Mouse (Mus musculus) CD4-positive, CD25-positive, alpha-beta regulatory T cell, adult 4 months (primary cell): ENCODE measurements around the gene Chtf18. TPM values are rescaled to one million over a fixed set of nuclear protein-coding genes. Genes with fewer than 3 reads are reported as not detected.
"Not testable (repeated sequence)": the region's sequence is repeated elsewhere in the genome, so short reads cannot be mapped to it uniquely, and the experiment has no call there.

Source experiments
- ATAC-seq: one replicate; pipeline ENCODE4 v1.8.0; 2017
- polyA plus RNA-seq, 2 experiments: library from polyadenylated mRNA; unstranded; fragments of 100-300 nt; shearing (Covaris generic); gene quantifications; one replicate each; pipeline ENCODE4 v1.2.1; 2017

Chtf18 gene
- polyA plus RNA-seq, result 1 to 10 TPM; 3.5 to 5.9 TPM

DNA sequence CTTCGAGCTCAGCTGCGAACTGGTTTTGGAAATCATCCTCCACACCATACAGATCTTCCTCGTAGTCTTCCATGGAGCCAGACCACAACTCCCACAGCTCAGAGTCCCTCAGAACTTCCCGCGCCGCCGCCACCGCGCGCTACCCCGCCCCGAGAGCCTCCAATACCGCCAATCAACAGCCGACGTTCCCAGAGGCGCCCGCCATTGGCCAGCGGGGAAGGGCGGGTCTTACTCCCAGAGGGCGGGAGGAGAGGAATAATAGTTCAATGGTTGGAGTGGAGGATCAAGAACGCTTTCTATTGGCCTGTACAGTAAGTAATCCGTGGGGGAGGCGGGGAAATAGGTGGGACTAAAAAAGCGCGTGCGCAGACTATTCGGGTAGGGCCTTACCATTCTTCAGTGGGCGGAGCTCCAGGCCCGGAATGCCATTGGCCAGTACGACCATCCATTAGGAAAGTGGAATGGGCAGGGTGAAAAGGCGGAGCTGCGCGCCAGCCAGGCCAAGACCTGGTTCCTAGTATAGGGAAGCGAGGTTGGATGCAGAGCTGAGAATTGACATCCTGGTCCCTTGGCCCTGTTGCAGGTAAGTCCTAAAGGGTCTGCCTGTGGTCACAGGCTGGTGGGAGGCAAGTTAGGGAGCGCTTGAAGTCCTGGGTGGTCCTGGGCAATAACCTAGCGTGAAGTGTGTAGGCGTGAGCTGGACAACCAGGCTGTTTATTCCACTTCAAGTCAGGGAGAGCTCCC, at the start of gene Chtf18, which contains the start of gene Rpusd1:
Chtf18 (minus strand) TSS at position 155 of the 744 bp plus-strand sequence.
Rpusd1 (plus strand) TSS at position 406 of the 744 bp plus-strand sequence.
- ATAC-seq, result peak; percentile 98

DNA sequence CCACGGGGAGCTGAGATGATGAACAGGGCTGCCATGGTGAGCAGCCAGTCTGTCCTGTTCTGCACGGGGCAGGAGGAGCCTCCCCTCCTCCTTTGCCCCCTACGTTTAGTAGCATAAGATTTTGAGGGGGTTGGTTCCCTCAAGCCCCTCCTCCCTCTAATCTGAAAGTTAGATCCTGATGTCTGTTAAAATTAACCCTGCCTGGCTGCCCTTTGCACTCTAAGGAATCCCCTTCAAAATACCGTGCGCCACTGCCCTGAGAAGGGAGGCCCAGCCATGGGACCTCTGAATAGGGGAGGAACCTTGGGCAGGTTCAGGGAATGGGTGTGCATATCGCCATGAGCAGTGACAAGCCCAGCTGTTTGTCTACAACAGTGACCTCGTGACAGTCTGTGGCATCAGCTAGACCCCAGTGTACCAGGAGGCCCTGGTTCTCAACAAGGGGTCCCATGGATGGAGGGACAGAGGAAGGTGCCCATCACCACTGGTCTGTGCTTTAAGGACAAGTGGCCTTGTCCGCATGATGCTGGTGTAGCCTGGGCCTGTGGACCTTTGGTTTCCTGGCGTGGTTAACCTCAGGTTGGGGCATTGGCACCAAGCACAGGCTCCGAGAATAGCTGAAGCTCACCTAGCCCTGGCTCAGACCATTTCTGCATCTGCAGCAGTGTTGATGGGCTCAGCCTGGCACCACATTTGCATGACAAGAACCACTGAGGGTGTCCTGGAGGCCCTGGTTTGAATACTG, 48.3 kb upstream of the Chtf18 start:
- ATAC-seq, result no peak

DNA sequence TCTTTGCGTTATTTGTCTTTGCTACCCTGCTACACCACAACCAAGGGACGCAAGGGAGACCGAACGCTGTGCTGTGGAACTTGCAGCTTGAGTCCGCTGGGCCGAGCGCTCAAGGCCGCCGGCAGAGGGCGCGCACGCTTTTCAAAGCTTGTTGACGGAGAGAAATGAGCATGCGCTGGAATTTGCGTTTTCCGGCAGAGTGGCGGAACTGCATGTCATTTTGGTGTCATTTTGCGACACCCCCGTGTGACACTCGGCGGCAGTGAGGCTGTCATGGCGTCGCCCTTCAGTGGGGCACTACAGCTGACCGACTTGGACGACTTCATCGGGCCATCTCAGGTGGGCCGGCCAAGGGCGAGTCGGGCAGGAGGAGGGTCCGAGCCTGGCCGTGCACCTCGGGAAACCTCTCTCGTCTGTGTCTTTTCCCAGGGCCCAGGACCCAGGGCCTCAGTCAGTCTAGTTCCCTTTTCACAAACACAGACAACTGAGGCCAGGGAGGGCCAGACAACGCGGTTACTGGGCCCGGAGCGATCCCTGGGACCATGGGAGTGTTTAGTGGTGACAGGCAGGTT, 46.4 kb upstream of the Chtf18 start, which contains the start of gene Narfl:
Narfl (plus strand) TSS at position 228 of the 572 bp plus-strand sequence.
- peak; percentile 93 for ATAC-seq

DNA sequence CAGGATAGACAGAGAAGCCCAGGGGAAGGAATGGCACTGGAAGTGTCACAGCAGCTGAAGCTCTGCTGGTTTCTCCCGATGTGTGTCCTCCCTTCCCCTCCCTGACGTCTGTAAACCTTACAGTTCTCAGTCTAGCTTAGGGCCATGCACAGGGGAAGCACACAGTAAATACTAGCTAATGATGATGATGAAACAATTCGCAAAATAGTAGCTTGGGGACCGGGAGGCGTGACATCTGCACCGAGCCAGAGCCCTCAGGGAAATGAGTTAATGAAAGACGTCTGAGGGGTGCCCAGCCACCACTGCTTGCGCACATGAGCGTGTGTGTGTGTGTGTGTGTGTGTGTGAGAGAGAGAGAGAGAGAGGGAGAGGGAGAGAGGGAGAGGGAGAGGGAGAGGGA, 42.1 kb upstream of the Chtf18 start:
- ATAC-seq, result no peak

DNA sequence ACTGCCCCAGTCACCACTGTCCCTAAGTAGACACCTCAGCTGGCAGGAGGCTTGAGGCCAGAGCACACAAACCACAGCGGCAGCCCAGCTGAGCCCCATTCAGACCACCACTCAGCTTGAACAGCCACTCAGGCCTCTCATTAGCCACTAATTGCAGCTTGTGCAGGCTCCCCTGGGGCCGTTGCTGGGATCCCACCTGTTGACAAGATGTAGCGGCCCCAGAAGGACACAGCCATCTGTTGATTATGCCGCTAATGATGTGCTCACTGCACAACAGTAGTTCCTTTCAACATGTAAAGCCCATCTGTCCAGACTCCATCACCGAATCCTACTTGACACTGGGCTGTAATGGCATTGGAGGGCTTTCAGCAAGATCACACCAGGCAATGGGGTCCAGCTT, 38.7 kb upstream of the Chtf18 start:
- no peak for ATAC-seq

DNA sequence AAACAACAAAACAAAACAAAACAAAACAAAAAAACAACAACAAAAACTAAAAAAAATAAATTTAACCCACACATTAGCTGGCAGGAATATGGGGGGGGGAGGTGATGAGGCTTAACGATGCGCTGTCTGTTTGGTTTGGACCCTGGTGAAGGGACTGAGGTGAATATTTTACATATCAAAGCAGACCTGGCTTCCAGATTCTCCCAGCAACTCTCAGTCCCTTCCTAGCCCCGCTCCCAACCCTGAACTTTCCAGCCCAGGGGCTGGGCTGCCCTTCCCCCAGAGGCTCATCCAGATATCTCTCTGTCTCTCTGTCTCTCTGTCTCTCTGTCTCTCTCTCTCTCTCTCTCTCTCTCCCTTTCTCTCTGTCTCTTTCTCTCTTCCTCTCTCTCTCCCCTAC, 35.4 kb upstream of the Chtf18 start:
- ATAC-seq, result no peak

DNA sequence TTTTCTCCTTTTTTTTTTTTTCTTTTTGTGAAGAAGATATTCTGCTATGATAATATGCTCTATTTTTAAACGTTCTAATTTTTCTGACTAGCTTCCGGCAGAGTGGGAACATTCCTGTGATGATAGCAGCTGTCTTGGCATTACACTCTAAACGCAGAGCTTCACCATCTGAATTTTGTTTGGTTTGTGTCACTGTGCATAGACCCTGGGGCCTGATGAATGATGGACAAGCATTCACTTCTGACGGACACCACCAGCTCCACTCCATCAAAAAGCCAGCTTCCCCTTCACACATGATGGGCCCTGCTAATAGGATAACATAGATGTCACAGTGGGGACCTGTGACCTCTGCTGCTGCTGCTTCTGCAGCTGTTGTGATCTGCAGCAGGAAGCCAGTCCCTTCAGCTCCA, 34.3 kb upstream of the Chtf18 start:
- ATAC-seq, result no peak

DNA sequence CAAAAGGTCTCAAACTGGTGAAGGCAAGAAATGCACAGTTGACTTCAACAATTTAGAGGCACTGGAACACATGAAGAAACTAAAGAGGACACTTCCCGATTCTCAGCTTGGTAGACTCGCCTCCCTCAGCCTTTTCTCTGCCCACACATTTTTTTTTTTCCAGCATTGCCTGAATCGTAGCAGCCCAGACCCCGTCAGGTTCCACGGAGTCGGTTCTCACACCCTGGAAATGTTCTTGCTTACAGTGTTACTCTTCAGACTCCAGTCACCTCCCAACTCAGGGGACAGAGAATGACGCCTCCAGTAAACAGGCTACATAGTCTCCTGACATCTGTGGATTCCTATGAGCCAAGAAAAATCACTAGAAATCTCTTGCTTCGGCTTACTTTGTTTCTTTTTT, 32.9 kb upstream of the Chtf18 start:
- ATAC-seq, result no peak

DNA sequence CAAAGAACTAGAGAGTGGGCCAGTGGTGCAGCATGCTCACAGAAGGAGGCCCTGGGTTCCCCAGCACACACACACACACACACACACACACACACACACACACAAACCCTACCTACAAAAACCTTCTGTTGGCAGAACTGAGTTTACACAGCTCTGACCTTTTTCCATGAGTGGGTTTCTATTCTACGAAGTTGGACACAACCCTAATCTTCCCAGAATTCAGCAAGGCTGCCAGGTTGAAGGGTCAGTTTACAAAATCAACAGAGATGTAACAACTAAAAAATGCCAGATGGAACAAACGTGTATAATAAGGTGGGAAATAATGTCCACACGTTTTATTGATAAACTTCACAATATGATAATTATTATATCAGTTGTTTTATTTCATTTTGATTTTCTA, 30.5 kb upstream of the Chtf18 start:
- no peak for ATAC-seq

DNA sequence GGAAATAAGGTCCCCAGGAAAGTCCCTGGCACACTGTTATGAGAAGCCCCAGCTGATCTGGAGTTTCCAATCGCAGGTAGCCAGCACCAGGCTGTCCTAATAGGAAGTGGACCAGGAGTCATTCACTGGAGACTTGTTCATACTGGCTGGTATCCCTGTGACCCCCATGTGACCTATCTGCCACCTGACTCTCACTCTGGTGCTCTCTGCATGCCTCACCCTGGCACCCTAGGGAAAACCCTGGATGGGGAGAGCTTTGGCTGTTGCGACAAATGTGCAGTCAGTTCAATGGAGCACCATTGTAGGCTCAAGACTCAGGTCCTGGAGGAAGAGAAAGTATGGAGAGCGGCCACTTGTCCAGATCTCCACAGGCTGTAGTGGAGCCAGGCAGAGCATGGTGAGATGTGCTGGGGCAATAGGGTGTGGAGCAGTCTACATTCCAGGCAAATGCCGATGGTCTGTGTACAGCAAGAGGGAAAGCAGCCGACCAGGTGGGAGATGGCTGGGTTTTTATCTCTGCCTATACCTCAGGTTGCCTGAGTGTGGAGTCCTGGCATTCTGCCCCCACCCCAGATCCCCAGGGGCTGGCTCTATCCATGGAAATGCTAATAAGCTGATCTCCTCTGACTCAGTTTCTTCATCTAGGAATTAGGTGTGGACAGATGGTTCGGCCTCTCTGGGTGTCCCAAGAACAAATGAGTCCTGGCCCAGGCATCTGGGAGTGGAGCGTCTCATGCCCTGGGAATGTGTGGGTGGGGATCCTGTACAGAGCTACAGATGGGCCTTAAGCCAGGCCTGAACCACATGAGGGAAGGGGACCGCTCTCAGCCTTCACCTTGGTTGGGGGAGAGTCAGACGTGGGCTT, 29.4 kb upstream of the Chtf18 start:
- ATAC-seq, result no peak

DNA sequence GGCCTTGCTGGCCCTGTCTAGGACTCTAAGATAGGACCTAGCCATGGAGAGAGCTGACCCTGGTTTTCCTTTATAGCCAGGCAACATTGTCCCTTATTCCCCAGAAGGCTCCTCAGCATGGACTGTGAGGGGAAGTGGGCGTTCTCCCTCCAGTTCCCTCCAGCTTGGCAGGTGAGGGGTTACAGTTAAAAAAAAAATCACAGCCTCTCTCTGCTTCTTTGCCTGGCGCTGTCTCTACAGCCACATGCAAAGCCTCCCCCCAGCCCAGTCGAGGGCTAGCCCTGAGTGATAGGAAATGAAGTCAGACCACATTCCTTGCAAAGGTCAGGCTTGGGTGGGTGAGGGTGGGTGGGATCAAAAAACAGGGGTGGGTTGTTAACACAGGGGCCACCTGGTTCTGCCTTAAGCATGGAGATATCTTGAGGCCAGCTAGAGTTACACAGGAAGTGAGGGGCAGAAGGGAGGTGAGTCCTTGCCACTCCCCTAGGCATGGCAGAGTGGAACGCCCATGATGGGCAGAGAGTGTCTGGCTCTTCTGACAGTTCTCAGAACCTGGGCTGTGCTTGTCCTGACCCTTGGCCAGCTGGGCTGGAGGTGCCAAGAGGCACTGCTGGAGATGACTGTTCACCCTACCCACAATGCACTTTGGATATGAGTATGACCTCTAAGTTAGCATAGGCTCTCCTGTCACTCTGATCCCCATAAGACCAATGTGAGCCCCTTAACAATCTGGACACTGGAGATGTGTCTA, 28.6 kb upstream of the Chtf18 start:
- ATAC-seq, result no peak

DNA sequence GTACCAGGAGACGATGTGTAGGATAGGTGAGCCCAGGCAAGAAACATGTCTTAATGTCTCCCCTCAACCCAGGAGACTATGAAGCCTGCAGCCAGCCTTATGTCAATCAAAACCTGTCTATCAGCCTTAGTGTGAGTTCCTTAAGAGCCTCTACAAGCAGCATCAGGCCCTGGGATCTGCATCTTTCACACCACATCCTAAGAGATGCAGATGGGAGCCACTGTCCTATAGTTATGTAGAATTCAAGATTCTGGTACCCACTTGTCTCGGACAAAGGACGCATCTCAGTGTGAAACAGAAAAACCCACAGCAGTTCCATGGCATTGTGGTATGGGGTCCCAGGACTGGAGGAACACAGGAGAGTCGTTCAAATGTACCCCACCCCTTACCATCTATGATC, 27.9 kb upstream of the Chtf18 start:
- ATAC-seq, result no peak

DNA sequence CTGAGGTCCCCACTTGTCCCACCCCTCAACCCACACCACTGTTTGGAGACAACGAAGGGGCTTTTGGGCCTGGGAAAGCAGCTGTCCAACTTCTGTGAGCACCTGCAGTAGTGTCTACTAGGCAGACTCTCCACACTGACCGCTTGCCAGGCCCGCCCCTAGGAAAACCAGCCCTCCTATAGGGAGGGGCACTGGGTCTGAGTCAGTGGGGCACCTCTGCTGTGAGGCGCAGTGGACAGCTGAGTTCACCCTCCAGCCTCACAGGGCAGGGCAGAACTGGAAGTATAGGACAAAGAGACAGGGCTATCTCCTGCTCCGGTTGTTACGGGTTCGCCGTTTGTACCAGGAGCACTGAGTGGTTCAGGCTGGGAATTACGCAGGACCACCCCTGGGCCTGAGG, 27.0 kb upstream of the Chtf18 start, which contains the start of gene Msln:
Msln (minus strand) TSS at position 138 of the 400 bp plus-strand sequence.
- no peak for ATAC-seq

DNA sequence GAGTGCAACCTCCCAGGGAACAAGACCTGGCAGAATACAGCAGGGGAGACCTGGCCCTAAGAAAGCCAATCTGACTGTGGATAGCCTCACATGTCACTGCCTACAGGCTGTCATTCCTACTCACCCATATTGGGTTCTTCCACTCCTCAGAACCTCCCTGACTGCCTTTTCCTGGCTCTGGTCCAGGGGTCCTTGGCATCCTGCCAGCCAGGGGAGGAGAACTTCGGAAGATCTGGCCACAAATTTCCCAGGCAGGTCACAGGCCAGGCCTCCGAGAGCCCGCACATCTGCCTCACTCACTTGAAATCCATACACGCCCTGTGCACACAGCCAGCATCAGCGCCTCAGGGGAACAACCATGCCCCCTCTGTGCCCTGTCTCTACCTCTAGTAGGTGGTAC, 24.2 kb upstream of the Chtf18 start:
- ATAC-seq, result no peak

DNA sequence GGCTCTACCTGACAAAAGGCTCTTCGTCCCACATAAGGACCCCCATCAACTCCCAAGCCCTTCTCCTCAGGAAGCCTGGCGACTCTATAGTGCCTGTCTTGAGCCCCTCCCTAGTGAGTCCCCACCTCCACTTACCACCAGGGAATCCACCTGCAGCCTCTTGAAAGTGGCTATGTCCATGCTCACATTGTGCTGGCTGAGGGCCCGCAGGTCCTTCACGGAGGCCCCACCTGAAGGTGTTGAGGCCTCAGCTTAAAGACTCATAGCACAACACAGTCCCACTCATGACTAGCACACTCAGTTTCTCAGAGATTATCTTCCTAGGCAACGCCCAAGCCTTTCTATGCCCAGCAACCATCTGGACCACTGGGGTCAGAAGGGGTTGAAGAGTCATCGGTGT, 22.1 kb upstream of the Chtf18 start:
- ATAC-seq, result no peak

DNA sequence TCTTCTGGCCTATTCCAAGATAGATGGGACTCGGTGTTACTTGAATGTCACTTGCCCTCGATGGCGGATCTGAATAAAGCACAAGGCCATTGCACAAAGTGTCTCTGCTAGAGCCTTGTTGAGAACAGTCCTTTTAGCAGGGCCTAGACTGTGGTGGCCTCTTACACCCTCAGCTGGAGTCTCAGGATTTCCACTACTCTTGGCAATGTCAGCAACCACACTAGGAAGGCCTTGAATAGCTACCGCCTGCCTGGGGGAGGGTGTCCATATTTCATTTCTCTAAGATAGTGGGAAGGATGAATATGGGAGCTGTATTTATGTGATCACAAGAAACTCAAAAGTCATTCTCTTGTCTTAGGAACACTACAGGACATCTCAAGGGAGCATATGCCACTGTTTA, 21.0 kb upstream of the Chtf18 start:
- ATAC-seq, result no peak

DNA sequence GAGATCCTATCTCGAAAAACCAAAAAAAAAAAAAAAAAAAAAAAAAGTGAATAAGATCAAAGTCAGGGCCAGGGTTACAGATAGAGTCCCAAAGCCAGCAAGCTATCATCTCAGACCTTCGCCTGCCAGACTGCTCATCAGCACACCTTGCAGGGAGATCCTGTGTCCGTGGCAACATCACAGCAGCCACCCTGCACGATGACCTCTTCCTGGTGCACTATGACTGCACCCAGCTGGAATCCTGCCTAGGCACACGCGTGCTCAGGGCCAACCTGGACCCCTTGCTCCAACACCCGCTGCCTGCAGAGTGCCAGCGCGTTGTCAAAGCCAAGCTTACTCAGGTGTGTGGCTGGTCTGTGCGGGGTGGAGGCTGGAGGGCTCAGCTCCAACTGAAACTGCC, 17.1 kb upstream of the Chtf18 start:
- ATAC-seq, result no peak

DNA sequence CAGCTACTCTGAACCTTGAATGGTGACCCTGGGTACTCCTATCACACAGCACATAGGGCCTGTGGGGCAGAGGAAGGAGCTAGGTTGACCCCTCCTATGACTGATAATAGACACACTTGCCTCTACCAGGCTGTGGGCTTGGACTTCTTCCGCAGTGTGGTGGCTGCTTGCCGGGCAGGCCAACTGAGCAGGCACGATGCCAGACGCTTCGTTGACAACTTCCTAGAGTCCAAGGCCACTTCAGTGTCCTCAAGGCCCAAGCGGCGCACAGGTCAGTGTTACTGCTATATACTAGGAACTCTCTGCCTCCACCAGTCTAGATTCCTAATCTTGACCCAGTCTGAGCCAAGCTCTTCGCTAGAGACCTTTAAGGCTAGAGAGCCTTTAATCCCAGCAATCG, 16.6 kb upstream of the Chtf18 start:
- ATAC-seq, result no peak

DNA sequence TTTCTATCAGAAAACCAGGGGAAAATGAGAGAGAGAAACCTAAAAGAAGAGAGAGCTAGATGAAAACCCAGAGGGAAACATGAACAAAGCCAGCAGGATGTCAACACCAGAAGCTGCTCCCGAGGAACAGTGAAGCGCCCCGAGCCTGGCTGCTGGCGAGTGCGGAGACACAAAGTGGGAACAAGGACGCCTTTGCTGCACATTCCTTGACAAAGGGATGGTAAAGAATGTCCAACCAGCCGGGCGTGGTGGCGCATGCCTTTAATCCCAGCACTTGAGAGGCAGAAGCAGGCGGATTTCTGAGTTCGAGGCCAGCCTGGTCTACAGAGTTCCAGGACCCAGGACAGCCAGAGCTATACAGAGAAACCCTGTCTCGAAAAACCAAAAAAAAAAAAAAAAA, 14.3 kb upstream of the Chtf18 start:
- not testable (repeated sequence) for ATAC-seq

DNA sequence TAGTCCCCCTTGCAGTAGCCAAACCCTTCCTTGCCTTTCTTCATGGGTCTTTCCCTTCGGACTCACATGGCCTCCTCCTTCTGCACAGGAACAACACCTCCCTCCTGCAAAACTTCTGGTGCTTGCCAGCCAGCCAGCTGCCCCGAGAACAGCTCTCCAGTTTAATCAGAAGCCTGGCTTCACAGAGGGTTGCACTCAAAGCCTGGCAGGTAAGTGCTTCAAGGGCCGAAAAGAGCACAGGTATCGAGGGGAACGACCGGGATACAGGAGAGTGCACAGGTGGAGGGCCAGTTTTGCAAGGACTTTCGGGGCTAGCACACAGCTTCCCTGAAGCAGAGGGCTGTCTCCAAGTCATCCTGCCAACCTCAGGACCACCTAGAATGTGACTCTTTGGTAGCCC, 11.6 kb upstream of the Chtf18 start:
- ATAC-seq, result no peak

DNA sequence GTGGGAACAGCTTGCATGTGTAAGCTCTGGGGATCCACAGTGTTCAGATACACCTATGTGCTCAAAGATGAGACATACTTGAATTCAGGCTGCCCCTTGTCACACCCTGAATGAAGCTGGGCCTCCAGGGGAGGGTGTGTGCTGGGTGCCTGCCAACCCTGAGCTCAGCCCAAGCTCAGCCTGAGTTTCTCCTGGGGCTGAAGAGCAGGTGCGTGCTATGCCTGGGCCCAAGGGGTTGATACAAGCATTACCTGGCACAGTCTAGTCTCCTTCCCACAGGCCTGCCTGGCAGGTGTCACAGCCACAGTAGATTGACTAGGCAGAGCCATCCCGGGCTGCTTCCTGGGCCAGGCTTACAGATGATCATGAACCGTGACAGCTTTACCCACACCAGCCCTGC, 8.5 kb upstream of the Chtf18 start, which contains the start of gene Mslnl:
Mslnl (plus strand) TSS at position 298 of the 400 bp plus-strand sequence.
- ATAC-seq, result no peak

DNA sequence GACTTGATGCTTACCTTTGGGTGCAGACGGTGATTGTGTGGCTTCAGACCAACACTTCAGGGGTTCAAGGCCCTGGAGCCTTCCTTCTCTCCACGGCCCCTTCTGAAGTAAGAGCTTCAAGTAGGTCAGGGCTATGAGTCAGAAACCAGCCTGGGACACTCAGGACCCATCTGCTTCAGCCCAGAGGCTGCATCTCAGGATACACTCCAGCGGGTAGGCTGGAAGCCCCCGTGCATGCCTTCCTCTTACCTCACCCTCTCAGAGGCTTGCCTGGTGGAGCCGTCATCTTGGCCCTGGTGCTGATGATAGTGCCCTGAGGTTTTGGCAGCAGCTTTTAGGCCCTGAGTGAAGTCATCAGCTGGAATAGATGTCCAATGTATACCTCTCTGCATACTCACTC, 8.0 kb upstream of the Chtf18 start:
- ATAC-seq, result no peak
